Mouse (Mus musculus) Patski (cell line): ENCODE measurements at regions not wholly inside any gene's neighbourhood (a gene's known extent, or its start where the extent isn't known, plus 50 kb on each side); places are given as distances from the start of the nearest gene placed in this dataset.

Experiments
- ATAC-seq: fragments of 100-300 bp; one replicate; pipeline ENCODE4 v1.8.0; 2021
- CTCF ChIA-PET: fragments of 350-600 bp; sonication (Branson Sonifier 250); formaldehyde crosslinking; loops from one replicate; lab custom pipeline; 2022; ENCODE audit warnings: inconsistent platforms; lab: Charles Lee
- POLR2A ChIA-PET: fragments of 350-600 bp; sonication (Branson Sonifier 250); formaldehyde crosslinking; loops from one replicate; lab custom pipeline; 2022; ENCODE audit warnings: antibody characterized with exemption, inconsistent platforms; lab: Charles Lee
- DNase-seq: peaks from one replicate; pipeline ENCODE4 v3.0.0-alpha.2; 2011; ENCODE audit warnings: low read depth, low spot score
- H3K27me3 ChIP-seq: fragments of 371-371 bp; one replicate; pipeline ENCODE4 v1.5.1; 2021
- CTCF ChIP-seq: fragments of 100-300 bp; IDR thresholded peaks from one replicate; pipeline ENCODE4 v1.5.1; 2021
- in situ Hi-C: fragments of 300-500 bp; cut with MboI; formaldehyde crosslinking; loops from 3 replicates; pipeline ENCODE4 v1.11.1; 2018; ENCODE audit warnings: low pct_unique_long_range_greater_than_20kb, mixed read lengths

- CTCF ChIA-PET: no interaction called here
- in situ Hi-C loops: no loop called here
- no peak for TF ChIP-seq CTCF
These were observed 53.2 kb downstream of the Tigd2 start for GRCm38 (mm10) chr6:59261866-59262265.

DNA sequence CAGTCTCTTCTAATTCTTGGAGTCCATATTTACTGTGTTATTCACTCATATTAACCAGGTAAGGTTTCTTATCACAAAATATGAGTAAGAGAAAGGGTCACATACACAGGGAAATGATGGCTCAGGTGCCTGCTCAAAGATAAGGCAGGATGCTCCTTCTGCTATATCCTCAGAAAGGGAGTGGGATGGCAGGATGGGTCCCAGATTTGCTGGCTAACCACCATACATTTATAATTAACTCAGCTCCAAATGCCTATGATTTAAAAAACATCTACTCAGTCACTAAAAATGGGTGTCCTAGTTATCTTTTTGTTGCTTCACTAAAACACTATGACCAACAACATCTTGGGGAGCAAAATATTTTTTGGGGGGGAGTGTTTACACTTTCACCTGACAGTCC lies 56.3 kb downstream of the Tigd2 start:
- ATAC-seq: no peak
- in situ Hi-C loops: no loop called here
- no peak for DNase-seq
- ChIA-PET POLR2A (no interaction called here), CTCF (interaction anchor here (0.8 kb wide), 1 partner anchor 14 kb away, joined by 3 read pairs; no protein-coding TSS in a partner anchor)
- no peak for TF ChIP-seq CTCF
- no peaks in the 10 kb centered on the region for H3K27me3 ChIP-seq

More at GRCm38 (mm10) chr6:59261866-59262265, 53.2 kb downstream of the Tigd2 start:
- no peaks in the 10 kb centered on the region for H3K27me3 ChIP-seq
- POLR2A ChIA-PET: no interaction called here
- no peak for ATAC-seq
- no peak for DNase-seq

DNA sequence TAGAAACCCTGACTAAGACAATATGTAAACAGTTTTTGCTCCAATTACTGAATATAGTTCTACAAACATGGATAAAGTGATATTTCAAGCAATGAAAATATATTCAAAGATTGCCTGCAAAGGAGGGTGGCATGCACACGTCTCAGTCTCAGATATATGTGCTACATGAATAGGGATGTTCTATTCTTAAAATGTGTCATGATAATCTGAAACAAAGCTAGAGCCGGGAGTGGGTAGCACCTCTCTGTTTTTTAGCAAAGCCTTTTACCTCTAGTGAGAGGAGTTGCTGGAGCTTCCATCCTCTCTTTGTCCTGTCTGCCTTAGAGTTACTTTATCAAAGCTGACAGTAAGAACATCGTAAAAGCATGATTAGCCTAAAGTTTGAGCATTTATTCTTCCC lies 65.5 kb downstream of the Tigd2 start:
- ChIA-PET POLR2A (no interaction called here), CTCF (interaction anchor here (1.4 kb wide), 1 partner anchor 20 kb away, joined by 3 read pairs; no protein-coding TSS in a partner anchor)
- DNase-seq: no peak
- no peaks in the 10 kb centered on the region for H3K27me3 ChIP-seq
- no peak for TF ChIP-seq CTCF
- in situ Hi-C loops: no loop called here
- no peak for ATAC-seq
